Mouse (Mus musculus) gastrocnemius, postnatal 10 days (tissue): ENCODE measurements around the gene Idua. TPM values are rescaled to one million over a fixed set of nuclear protein-coding genes. Genes with fewer than 3 reads are reported as not detected.

Source experiments
- DNase-seq: peaks from one replicate; pipeline ENCODE4 v3.0.0; 2021; ENCODE audit warnings: mixed read lengths
- total RNA-seq, 2 experiments: library from RNA; stranded (reverse); gene quantifications; 2 replicates each; pipeline ENCODE4 v1.2.3; 2021

Gene Idua
- total RNA-seq, 2 experiments from 2014 or later = 6.3 to 8.0 TPM

DNA sequence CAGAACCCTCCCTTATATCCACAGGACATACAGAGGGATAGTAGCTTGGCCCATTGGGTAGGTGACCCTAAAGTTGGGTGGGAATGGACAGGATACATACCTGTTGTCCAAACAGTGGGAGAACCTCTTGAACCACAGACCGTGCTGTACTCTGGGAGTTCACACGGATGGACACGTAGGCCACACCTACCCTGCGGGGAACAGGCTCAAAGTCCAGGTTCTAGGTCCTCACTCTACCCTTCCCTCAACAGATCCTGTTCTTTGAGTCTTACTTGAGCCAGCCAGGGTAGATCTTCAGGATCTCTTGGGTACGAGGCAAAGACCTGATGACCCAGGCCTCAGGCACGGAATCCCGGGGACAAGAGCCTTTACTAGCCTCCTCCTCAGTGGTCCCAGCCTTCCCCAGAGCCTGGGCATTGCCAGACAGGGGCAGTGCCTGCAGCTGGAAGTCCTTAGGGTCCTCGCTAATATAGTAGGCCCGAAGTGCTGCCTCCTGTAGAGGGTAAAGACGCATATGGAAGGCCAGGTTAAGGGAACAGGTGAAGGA, 5.6 kb upstream of the Idua start:
- no peak for DNase-seq

GRCm38 (mm10) chr5:108655381-108655780, 4.8 kb upstream of the Idua start:
- no peak for DNase-seq

- DNase-seq = no peak
These were observed 4.1 kb upstream of the Idua start for GRCm38 (mm10) chr5:108655891-108656650.

GRCm38 (mm10) chr5:108657406-108657805, 2.7 kb upstream of the Idua start:
- DNase-seq = no peak

GRCm38 (mm10) chr5:108658611-108659010, 1.5 kb upstream of the Idua start:
- DNase-seq = no peak

DNA sequence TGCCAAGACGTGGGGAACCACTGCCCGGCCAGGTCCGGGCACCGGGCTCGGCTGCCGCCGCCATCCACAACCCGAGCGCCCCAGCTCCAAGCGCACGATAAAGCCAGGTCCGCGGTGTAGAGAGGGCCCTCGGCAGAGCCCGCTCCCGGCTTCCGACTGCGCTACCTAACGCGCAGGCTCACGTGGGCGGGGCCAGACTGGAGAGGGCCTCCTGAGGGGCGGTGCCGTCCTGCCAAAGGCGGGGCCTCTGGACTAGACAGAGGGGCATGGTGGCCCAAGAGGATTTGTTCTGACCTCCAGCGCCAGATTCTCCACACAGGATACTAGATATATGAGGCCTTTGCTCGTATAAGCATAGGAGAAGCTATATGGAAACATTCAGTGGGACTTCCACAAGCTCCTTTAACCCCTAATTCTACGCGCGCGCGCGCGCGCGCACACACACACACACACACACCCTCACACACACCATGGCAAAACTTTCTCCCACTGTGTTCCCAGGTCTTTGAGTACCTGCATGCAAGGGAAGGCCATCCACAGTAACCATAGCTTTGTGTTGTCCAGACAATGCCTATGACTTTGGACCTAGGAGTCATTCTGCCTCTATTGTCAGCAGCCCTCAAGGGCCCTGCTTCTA, 619 bp downstream of the Idua start:
- DNase-seq = peak; percentile 92

DNA sequence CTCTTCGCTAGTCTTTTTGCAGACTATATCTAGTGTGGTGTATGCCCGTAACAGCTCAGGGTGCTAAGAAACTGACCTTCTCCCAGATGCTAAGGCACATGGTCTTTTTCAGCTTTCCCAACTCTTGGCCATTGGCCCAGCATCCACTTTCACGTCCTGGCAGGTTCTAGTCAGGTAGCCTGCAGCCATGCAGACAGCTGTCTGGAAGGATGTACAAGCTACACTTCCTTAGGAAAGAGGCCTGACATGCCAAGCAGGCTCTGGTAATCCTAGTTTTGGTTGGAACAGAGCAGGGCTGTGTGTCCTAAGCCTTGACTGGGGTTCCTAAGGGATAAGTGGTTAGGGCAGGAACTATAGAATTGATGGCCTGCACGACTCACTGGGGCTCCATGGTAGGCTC, 2.6 kb downstream of the Idua start:
- DNase-seq = no peak

- no peak for DNase-seq
These were observed 4.9 kb downstream of the Idua start for GRCm38 (mm10) chr5:108665066-108665465.

DNA sequence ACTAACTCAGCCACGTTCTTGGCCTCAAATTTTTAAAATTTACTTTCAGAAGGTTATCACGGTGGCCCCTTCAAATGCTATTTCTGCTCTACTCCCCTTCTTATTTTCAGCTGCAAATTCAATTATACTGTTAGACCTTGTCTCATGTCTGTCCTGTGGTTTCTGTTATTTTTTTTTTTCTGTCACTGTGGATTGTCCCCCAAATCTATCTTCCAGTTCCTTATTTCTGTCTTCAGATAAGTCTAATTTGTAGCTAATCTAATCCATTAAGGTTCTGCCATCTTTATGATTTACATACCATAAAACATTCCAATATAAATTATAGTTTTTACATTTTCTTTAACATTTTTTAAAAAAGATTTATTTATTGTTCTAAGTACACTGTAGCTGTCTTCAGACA, 7.2 kb downstream of the Idua start:
- no peak for DNase-seq

DNA sequence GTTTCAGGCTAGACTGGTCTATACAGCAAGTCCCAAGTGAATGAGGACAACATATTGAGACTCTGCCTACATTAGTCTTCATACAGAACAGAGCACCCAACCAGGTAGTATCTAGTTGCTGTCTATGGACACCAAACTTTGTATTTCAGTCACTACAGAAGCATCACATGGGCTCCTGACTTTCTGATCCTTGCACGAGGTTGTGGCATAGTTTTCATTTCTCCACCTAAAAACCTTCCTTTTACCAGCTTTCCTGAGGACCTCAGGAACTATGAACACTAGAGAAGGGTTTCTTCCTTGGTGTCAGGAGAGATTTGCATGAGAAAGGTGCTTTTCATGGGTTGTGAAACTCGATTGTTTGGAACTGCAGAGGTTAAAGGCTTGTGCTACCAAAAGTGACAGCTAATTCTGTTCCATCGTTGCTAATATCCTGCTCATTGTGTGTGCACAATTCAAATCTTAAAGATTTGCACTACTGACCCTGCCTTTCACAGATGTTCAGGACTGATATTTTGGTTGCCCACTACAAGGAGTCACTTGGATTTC, 8.3 kb downstream of the Idua start:
- DNase-seq = no peak

DNA sequence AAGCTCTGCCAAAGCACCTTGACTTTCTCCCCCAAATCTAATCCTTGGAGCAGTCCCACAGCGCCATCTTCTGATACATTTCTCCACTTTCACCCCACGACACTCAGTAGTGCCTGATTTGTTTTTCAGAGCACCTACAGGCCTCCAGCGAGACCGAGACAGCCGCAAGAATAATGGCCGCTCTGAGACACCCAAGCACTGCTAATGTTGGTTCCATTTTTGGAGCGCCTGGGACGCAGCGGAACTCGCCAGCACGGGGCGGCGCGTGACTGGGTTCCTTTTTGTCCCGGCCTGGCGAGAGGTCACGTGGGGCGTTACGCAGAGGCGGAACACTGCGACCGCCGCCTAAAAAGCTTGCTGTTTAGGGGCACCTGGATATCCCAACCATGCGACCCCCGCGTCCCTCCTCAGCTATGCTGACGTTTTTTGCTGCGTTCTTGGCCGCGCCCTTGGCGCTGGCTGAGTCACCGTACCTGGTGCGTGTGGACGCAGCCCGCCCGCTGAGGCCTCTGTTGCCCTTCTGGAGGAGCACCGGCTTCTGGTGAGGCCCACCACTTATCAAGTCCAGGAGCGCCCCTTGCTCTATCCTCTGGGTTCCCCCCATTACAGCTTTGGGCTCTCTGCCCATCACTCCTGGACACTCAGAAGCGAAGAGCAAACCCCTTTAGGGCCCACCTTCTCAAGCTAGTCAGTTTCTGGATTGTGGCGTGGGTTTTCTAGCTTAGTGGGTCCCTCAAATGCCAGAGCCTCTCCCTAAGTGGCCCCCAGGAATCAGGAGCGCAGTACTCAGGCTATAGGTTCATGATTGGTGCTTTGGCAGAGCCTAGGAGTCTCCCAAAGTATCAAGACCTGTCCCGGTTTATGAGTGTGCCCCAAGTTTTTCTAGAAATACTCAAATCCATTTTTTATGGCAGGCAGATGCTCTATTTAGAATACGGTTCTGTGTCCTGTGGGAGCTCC, 9.1 kb downstream of the Idua start, which contains the start of gene Dgkq:
Gene Dgkq, minus strand, starts transcription at position 696 of the 960 bp plus-strand sequence.
- peak; percentile 83 for DNase-seq

- DNase-seq = no peak
These were observed 9.9 kb downstream of the Idua start for GRCm38 (mm10) chr5:108669986-108670385.

- peak; percentile 48 for DNase-seq
These were observed 10.7 kb downstream of the Idua start for GRCm38 (mm10) chr5:108670785-108671184.

DNA sequence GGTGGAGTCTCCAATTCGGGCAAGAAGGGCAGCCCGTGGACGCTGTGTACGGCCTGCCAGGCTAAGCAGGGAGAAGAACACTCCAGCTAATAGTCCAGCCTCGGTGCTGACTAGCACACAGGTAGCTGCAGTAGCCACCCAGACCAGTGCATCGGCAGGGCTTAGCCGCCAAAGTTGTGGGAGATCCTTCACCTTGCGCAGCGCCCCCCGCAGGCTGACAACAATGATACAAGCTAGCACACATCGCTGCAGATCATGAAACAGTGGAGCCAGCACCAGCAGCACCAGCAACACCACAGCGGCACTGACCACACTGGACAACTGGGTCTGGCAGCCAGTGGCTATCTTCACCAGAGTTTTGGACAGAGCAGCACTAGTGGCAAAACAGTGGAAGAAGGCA, 11.6 kb downstream of the Idua start:
- no peak for DNase-seq

GRCm38 (mm10) chr5:108674624-108675023, 14.5 kb downstream of the Idua start:
- no peak for DNase-seq

- no peak for DNase-seq
These were observed 15.2 kb downstream of the Idua start, which contains the start of gene Slc26a1 for GRCm38 (mm10) chr5:108675251-108675816. TSS of gene Slc26a1 (minus strand) at chr5:108675569.

DNA sequence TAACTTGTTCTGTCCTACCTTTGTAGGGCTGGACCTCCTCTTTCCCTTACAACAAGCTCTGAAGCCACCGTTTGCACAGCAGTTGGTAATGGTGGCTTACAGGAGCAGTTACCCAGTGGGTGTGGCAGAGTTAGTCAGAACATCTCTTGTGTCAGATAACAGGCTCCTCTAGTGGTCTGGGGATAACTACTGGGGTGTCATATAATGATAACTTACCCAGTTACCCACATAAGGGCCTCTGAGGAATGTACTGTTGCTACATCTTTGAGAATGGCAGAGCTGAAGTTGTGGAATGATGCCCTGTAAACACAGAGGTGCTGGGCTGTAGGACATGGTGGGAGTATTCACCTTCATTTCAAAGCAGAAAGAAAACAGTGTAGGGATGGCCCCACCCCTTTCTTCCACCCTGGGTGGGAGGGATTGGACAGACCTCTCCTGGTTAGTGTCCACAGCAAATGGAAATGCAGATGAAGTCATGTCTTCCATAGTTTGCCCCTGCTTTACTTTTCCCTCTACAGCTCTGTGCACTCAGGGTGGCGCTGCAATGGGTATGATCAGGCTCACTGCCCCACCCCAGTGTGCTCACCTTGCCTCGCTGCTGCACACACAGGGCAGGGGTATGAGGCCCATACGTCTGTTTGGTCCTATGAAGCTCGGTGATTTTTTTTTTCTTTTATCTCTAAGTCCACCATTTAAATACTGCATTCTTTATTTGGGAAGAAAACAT, 16.8 kb downstream of the Idua start:
- no peak for DNase-seq

DNA sequence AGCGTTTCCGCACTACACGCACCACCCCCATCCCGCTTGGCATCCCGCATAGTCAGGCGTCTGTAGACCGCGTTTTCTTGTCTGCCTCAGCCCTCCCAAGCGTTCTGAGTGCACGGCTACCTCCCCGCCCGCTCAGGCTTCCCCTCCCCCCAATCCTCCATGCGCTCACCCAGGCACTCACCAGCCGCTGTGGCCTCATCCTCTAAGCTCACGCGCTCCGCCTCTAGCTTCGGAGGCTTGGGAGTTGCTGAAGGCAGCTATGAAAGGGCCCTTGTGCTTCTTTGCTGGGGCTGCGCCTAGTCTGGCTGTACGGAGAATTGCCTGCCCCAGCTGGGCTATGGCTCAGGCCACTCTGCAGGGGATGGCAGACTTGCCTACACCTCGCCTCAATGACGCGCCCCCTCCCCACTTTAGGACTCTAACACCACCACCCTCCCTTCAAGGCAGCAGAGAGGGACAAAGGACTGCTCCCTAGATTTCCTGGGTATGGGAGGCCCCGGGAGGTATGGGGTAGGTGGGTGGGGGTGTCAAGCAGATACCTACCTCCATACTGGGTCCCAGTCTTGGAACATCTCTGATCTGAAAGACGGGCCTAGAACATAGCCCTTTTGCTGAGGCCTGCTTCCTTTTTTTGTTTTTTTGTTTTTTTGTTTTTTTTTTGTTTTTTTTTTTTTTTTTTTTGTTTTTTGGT, 17.6 kb downstream of the Idua start:
- DNase-seq = peak; percentile 50

DNA sequence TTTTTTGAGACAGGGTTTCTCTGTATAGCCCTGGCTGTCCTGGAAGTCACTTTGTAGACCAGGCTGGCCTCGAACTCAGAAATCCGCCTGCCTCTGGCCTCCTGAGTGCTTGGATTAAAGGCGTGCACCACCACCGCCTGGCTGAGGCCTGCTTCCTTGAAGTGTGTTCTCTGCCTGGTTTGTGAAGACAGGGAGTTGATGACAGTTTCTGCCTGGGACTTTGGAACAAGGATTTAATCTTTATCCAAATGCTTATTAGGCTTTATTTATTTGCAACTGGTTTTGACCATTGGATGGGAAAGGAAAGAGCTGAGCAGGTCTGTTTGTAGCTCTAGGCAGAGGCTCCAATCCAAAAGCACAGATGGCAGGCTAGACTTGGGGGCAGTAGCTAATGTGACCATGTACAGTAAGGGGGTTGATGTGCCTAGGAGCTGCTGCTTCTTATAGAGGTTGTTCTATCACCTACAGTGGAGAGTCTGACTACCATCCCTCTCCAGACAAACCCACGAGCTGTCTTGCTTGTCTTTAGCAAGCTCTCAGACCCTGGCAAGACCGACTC, 18.2 kb downstream of the Idua start:
- no peak for DNase-seq

DNA sequence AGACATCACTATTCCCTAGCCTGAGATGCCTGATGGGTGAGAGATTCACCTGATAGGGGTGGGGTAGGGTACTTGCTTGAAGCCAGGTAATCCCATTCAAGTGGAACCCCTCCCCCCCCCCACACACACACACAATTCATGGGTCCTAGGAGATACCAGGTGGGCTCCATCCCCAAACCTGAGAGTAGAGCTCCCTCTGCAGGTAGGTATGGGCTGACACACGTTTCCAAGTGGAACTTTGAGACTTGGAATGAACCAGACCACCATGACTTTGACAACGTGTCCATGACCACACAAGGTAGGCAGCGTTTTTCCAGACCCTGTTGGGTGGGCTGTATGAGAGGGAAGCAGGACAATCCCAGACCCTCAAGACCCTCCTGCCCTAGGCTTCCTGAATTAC, 19.8 kb downstream of the Idua start:
- no peak for DNase-seq
